Mouse (Mus musculus) neural tube, embryonic 14.5 days (tissue): ENCODE measurements around the gene Gm3238. TPM values are rescaled to one million over a fixed set of nuclear protein-coding genes. Genes with fewer than 3 reads are reported as not detected.
"Not testable (repeated sequence)": the region's sequence is repeated elsewhere in the genome, so short reads cannot be mapped to it uniquely, and the experiment has no call there.

Experiments used
- ATAC-seq: fragments of 200-750 bp; cut with Nextera tagmentation; 2 replicates; pipeline ENCODE4 v1.8.0; 2017; ENCODE audit warnings: low read depth, mild to moderate bottlenecking, moderate TSS enrichment, moderate library complexity
- H3K27ac ChIP-seq: fragments of 300-500 bp; sonication (generic); 2 replicates; pipeline ENCODE4 v1.5.1; 2014; ENCODE audit warnings: low read depth, mild to moderate bottlenecking, control low read depth, low read length, moderate library complexity, mixed read lengths
- H3K27me3 ChIP-seq: fragments of 300-500 bp; sonication (generic); 2 replicates; pipeline ENCODE4 v1.6.1; 2014; ENCODE audit warnings: low read length; ENCODE audit not compliant: control insufficient read depth, insufficient read depth
- H3K36me3 ChIP-seq: fragments of 300-500 bp; sonication (generic); 2 replicates; pipeline ENCODE4 v1.6.1; 2014; ENCODE audit warnings: low read length, mixed read lengths; ENCODE audit not compliant: control insufficient read depth, insufficient read depth
- H3K4me1 ChIP-seq: fragments of 300-500 bp; sonication (generic); 2 replicates; pipeline ENCODE4 v1.6.1; 2014; ENCODE audit warnings: low read length; ENCODE audit not compliant: control insufficient read depth, insufficient read depth
- H3K4me2 ChIP-seq: fragments of 300-500 bp; sonication (generic); 2 replicates; pipeline ENCODE4 v1.6.1; 2014; ENCODE audit warnings: mild to moderate bottlenecking, low read depth, low read length, control low read depth
- H3K4me3 ChIP-seq: fragments of 300-500 bp; sonication (generic); 2 replicates; pipeline ENCODE4 v1.5.1; 2014; ENCODE audit warnings: low read depth, low read length, control low read depth, mixed read lengths
- H3K9ac ChIP-seq: fragments of 300-500 bp; sonication (generic); replicated peaks from 2 replicates; pipeline ENCODE4 v1.6.1; 2014; ENCODE audit warnings: low read depth, mild to moderate bottlenecking, control low read depth, low read length, mixed read lengths
- H3K9me3 ChIP-seq: fragments of 300-500 bp; sonication (generic); 2 replicates; pipeline ENCODE4 v1.6.1; 2016; ENCODE audit warnings: low read length; ENCODE audit not compliant: control insufficient read depth
- WGBS: fragments of 180-500 bp; shearing (Covaris S2); extraction: QIAGEN DNeasy Blood & Tissue Kit; methylation state at CpG from one replicate; pipeline ENCODE4 v1.1.7; 2014; 5-methylcytosine and 5-hydroxymethylcytosine counted together
- polyA plus RNA-seq: library from polyadenylated mRNA; unstranded; fragments of >200 nt; fragmentation: Nextera tagmentation; extraction: Ambion mirVana; gene quantifications from 2 replicates; pipeline ENCODE4 v1.2.1, GENCODE M21; 2014

The Gm3238 gene
- polyA plus RNA-seq: not detected in 2 replicates

DNA sequence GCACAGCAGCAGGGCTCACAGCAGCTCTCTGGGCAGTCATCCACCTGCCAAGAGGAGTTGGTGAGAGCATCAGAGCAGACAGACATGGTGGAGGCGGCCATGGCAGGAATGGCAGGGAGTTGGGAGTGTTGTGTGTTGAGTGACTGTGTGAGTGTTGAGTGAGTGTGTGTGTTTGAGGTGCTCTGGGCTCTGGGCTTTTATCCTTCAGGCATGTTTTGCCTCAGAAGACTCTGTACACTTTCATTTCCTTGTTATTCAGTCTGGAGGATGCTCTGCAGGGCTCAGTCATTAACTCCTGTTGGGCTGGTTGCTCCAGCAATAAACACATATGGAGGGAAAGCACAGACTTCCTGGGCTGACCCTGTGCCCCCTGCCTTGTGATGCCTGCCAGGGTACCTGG is at the start of gene Gm3238:
Gm3238 (minus strand) TSS at position 101 of the 400 bp plus-strand sequence.
- H3K27ac ChIP-seq, ATAC-seq, H3K4me3 ChIP-seq, H3K27me3 ChIP-seq, H3K4me1 ChIP-seq, H3K4me2 ChIP-seq, H3K9ac ChIP-seq, H3K36me3 ChIP-seq, H3K9me3 ChIP-seq: not testable (repeated sequence)
- WGBS: 60% methylated on average over 1 of the region's 1 CpGs

GRCm38 (mm10) chr10:77819203-77819602 is 48.1 kb upstream of the Gm3238 start:
- WGBS: 44% methylated on average over 4 of the region's 4 CpGs

DNA sequence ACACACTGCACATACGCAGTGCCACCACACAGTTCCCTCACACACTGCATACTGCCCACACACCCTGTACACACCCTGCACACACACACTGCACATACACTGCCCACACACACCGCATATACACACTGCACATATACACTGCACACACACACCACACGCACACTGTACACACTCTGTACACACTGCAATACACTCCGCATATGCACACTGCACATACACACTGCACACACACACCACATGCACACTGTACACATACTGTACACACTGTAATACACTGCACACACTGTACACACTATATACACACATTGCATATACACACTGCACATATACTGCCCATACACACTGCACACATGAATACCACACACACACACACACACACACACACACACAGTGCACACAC is 47.4 kb upstream of the Gm3238 start:
- Histone ChIP-seq H3K4me2 (no peak overlapping the region), H3K4me1 (no peaks in the 10 kb centered on the region), H3K9me3 (no peaks in the 10 kb centered on the region), H3K4me3 (no peak overlapping the region), H3K27ac (no peak overlapping the region), H3K36me3 (no peaks in the 10 kb centered on the region), H3K27me3 (no peaks in the 10 kb centered on the region), H3K9ac (no peak overlapping the region)
- over 99% methylated on average over 4 of the region's 4 CpGs for WGBS
- ATAC-seq: no peak

More at GRCm38 (mm10) chr10:77819203-77819602, 48.1 kb upstream of the Gm3238 start:
- no peak overlapping the region for H3K4me2 ChIP-seq
- H3K9me3 ChIP-seq: no peaks in the 10 kb centered on the region
- no peak overlapping the region for H3K4me3 ChIP-seq
- H3K36me3 ChIP-seq: no peaks in the 10 kb centered on the region
- no peak overlapping the region for H3K9ac ChIP-seq
- H3K4me1 ChIP-seq: no peaks in the 10 kb centered on the region
- no peak overlapping the region for H3K27ac ChIP-seq
- H3K27me3 ChIP-seq: no peaks in the 10 kb centered on the region
- no peak for ATAC-seq

GRCm38 (mm10) chr10:77815514-77815913 is 44.4 kb upstream of the Gm3238 start:
- ATAC-seq: no peak
- Histone ChIP-seq H3K27me3 (no peaks in the 10 kb centered on the region), H3K36me3 (no peaks in the 10 kb centered on the region), H3K4me3 (no peak overlapping the region), H3K27ac (no peak overlapping the region), H3K4me2 (no peak overlapping the region), H3K9ac (no peak overlapping the region), H3K4me1 (no peaks in the 10 kb centered on the region), H3K9me3 (no peaks in the 10 kb centered on the region)
- 36% methylated on average over 5 of the region's 5 CpGs for WGBS

DNA sequence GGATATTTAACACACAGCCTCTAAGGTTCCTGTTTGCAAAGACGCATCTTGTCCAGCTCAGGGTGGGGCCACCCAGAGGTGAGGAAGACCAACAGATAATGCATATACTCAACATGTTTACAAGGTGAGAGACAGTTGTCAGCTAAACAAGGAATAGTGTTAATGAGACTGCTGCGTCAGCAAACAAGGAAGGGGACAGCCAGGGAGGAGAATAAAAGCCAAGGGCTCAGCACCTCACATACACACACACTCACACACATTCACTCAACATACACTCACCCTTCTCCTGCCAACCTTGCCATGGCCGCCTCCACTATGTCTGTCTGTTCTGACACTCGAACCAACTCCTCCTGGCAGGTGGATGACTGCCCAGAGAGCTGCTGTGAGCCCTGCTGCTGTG is 43.3 kb upstream of the Gm3238 start, which contains the start of gene Gm2696:
Gm2696 (plus strand) TSS at position 301 of the 400 bp plus-strand sequence.
- H3K36me3 ChIP-seq: no peaks in the 10 kb centered on the region
- H3K9me3 ChIP-seq: no peaks in the 10 kb centered on the region
- no peak within 1 kb of the TSS for H3K27ac ChIP-seq
- no peaks in the 10 kb centered on the region for H3K4me1 ChIP-seq
- 59% methylated on average over 4 of the region's 4 CpGs for WGBS
- H3K9ac ChIP-seq: no peak within 1 kb of the TSS
- no peak within 1 kb of the TSS for H3K4me2 ChIP-seq
- no peak for ATAC-seq
- H3K4me3 ChIP-seq: no peak within 1 kb of the TSS
- no peaks in the 10 kb centered on the region for H3K27me3 ChIP-seq

GRCm38 (mm10) chr10:77811743-77812142 is 40.6 kb upstream of the Gm3238 start, which contains the start of gene Gm9507:
Gm9507 (minus strand) TSS chr10:77811843.
- no peak within 1 kb of the TSS for H3K27ac ChIP-seq
- ATAC-seq: no peak
- no peaks in the 10 kb centered on the region for H3K9me3 ChIP-seq
- no peak within 1 kb of the TSS for H3K4me2 ChIP-seq
- H3K36me3 ChIP-seq: no peaks in the 10 kb centered on the region
- no peak within 1 kb of the TSS for H3K9ac ChIP-seq
- no peaks in the 10 kb centered on the region for H3K27me3 ChIP-seq
- no peaks in the 10 kb centered on the region for H3K4me1 ChIP-seq
- WGBS: 81% methylated on average over 5 of the region's 5 CpGs
- no peak within 1 kb of the TSS for H3K4me3 ChIP-seq

DNA sequence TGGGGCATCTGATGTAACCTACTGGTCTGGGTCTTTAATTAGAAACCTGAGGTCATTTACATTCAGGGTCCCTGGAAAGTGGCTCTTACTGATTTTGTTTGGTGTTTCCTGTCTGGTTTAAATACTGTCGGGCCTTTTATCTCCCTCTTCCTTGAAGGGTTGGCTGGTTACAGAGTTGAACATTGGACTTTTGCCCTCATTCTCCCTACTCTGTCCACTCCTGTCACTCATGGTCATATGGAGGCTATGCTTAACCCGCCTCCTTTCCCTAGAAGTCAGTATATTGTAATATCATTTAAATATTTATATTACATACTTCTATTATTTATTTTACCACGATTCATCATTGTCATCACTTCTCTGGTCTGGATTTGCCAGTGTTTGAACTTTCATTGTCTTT is 33.0 kb upstream of the Gm3238 start:
- no peak for ATAC-seq
- H3K27me3 ChIP-seq: no peaks in the 10 kb centered on the region
- no peak overlapping the region for H3K9ac ChIP-seq
- H3K27ac ChIP-seq: no peak overlapping the region
- no peak overlapping the region for H3K4me3 ChIP-seq
- H3K9me3 ChIP-seq: no peaks in the 10 kb centered on the region
- no peaks in the 10 kb centered on the region for H3K36me3 ChIP-seq
- no peaks in the 10 kb centered on the region for H3K4me1 ChIP-seq
- no peak overlapping the region for H3K4me2 ChIP-seq
- 87% methylated on average over 3 of the region's 3 CpGs for WGBS

- WGBS: 34% methylated on average over 8 of the region's 8 CpGs
- H3K4me1 ChIP-seq: no peaks in the 10 kb centered on the region
- 0 out of 2 replicates have a peak, but pooled peaks have one; percentile 14 for ATAC-seq
Observed at GRCm38 (mm10) chr10:77798921-77799508, 27.9 kb upstream of the Gm3238 start, which contains the start of gene Gm19668. Gm19668 (minus strand) TSS chr10:77799133.

GRCm38 (mm10) chr10:77798164-77798920 is 27.2 kb upstream of the Gm3238 start:
- not testable (repeated sequence) for H3K4me2 ChIP-seq, ATAC-seq, H3K9me3 ChIP-seq, H3K4me3 ChIP-seq, H3K27ac ChIP-seq, H3K27me3 ChIP-seq, H3K36me3 ChIP-seq, H3K4me1 ChIP-seq, H3K9ac ChIP-seq
- WGBS: 33% methylated on average over 3 of the region's 3 CpGs

More at GRCm38 (mm10) chr10:77798921-77799508, 27.9 kb upstream of the Gm3238 start, which contains the start of gene Gm19668:
- no peaks in the 10 kb centered on the region for H3K27me3 ChIP-seq
- no peak within 1 kb of the TSS for H3K27ac ChIP-seq
- H3K4me3 ChIP-seq: no peak within 1 kb of the TSS
- H3K4me2 ChIP-seq: no peak within 1 kb of the TSS
- H3K9ac ChIP-seq: no peak within 1 kb of the TSS
- H3K36me3 ChIP-seq: no peaks in the 10 kb centered on the region
- no peaks in the 10 kb centered on the region for H3K9me3 ChIP-seq
